Mouse (Mus musculus): ENCODE results near the gene Glt1d1. TPM values are rescaled to one million over a fixed set of nuclear protein-coding genes. Genes with fewer than 3 reads are reported as not detected.
"Not testable (repeated sequence)": the region's sequence is repeated elsewhere in the genome, so short reads cannot be mapped to it uniquely, and the experiment has no call there.

Glt1d1 gene
- polyA plus RNA-seq, 1 experiment from 2014 or later: 1.9 TPM

GRCm38 (mm10) chr5:127708143-127708542, 76.1 kb downstream of the Glt1d1 start:
- Histone ChIP-seq H3K36me3 (replicated peaks) (no peaks in the 10 kb centered on the region), H3K27me3 (no peaks in the 10 kb centered on the region), H3K27ac (no peak overlapping the region), H3K9me3 (no peaks in the 10 kb centered on the region), H3K9ac (no peak overlapping the region), H3K4me3 (replicated peaks) (no peak overlapping the region), H3K4me2 (no peak overlapping the region), H3K4me1 (peaks cover 7% of the 10 kb centered on the region; the same call in 1 of the 2 replicates)
- ATAC-seq (ENCODE audit: low FRiP score): no peak
- 82% methylated on average over 9 of the region's 9 CpGs for WGBS

GRCm38 (mm10) chr5:127714783-127715704, 83.0 kb downstream of the Glt1d1 start:
- Histone ChIP-seq H3K9me3 (no peaks in the 10 kb centered on the region), H3K27ac (no peak overlapping the region), H3K27me3 (no peaks in the 10 kb centered on the region), H3K4me3 (replicated peaks) (no peak overlapping the region), H3K36me3 (replicated peaks) (no peaks in the 10 kb centered on the region), H3K9ac (no peak overlapping the region), H3K4me2 (no peak overlapping the region), H3K4me1 (0 out of 2 replicates have a peak, but pooled peaks cover 6% of the 10 kb centered on the region)
- WGBS: 79% methylated on average over 7 of the region's 7 CpGs
- ATAC-seq (ENCODE audit: low FRiP score): no peak

GRCm38 (mm10) chr5:127720591-127721379, 88.7 kb downstream of the Glt1d1 start:
- ATAC-seq (ENCODE audit: low FRiP score): 0 out of 2 replicates have a peak, but pooled peaks have one; percentile 33

GRCm38 (mm10) chr5:127722171-127722570, 90.1 kb downstream of the Glt1d1 start:
- H3K4me1 ChIP-seq; H3K27ac ChIP-seq; H3K4me2 ChIP-seq; H3K27me3 ChIP-seq; H3K36me3 ChIP-seq (replicated peaks); H3K4me3 ChIP-seq (replicated peaks); H3K9me3 ChIP-seq; ATAC-seq (ENCODE audit: low FRiP score); H3K9ac ChIP-seq: not testable (repeated sequence)
- WGBS: 93% methylated on average over 12 of the region's 12 CpGs

More at GRCm38 (mm10) chr5:127720591-127721379, 88.7 kb downstream of the Glt1d1 start:
- Histone ChIP-seq H3K27ac (no peak overlapping the region), H3K4me3 (replicated peaks) (no peak overlapping the region), H3K4me2 (peak overlapping the region; percentile 26), H3K4me1 (0 out of 2 replicates have a peak, but pooled peaks cover 6% of the 10 kb centered on the region), H3K27me3 (no peaks in the 10 kb centered on the region), H3K9me3 (no peaks in the 10 kb centered on the region), H3K9ac (no peak overlapping the region), H3K36me3 (replicated peaks) (no peaks in the 10 kb centered on the region)
- WGBS: 35% methylated on average over 15 of the region's 15 CpGs

GRCm38 (mm10) chr5:127730351-127730750, 98.3 kb downstream of the Glt1d1 start:
- no peak for ATAC-seq (ENCODE audit: low FRiP score)
- no peak overlapping the region for H3K9ac ChIP-seq
- no peak overlapping the region for H3K27ac ChIP-seq
- H3K4me3 ChIP-seq (replicated peaks): no peak overlapping the region
- H3K4me2 ChIP-seq: no peak overlapping the region
- no peaks in the 10 kb centered on the region for H3K9me3 ChIP-seq
- WGBS: 90% methylated on average over 2 of the region's 2 CpGs
- H3K27me3 ChIP-seq: no peaks in the 10 kb centered on the region
- no peaks in the 10 kb centered on the region for H3K4me1 ChIP-seq
- H3K36me3 ChIP-seq (replicated peaks): no peaks in the 10 kb centered on the region

- no peaks in the 10 kb centered on the region for H3K36me3 ChIP-seq (replicated peaks)
- no peaks in the 10 kb centered on the region for H3K4me1 ChIP-seq
- no peak overlapping the region for H3K4me3 ChIP-seq (replicated peaks)
- no peak for ATAC-seq (ENCODE audit: low FRiP score)
- no peaks in the 10 kb centered on the region for H3K27me3 ChIP-seq
- no peak overlapping the region for H3K9ac ChIP-seq
- 83% methylated on average over 16 of the region's 16 CpGs for WGBS
- H3K9me3 ChIP-seq: no peaks in the 10 kb centered on the region
- no peak overlapping the region for H3K27ac ChIP-seq
- no peak overlapping the region for H3K4me2 ChIP-seq
Measured at GRCm38 (mm10) chr5:127741331-127741730, 109.3 kb downstream of the Glt1d1 start.

- not testable (repeated sequence) for H3K4me3 ChIP-seq (replicated peaks); ATAC-seq (ENCODE audit: low FRiP score)
Measured at GRCm38 (mm10) chr5:127749540-127749939, 117.5 kb downstream of the Glt1d1 start.

GRCm38 (mm10) chr5:127751262-127751975, 119.4 kb downstream of the Glt1d1 start:
- Histone ChIP-seq H3K9ac (no peak overlapping the region), H3K27ac (no peak overlapping the region), H3K36me3 (replicated peaks) (no peaks in the 10 kb centered on the region), H3K9me3 (no peaks in the 10 kb centered on the region), H3K4me2 (peak overlapping the region; percentile 26; the same call in 1 of the 2 replicates), H3K4me3 (replicated peaks) (no peak overlapping the region), H3K27me3 (no peaks in the 10 kb centered on the region), H3K4me1 (peaks cover 24% of the 10 kb centered on the region)
- WGBS: 34% methylated on average over 20 of the region's 20 CpGs
- ATAC-seq (ENCODE audit: low FRiP score): peak; percentile 44; the same call in 1 of the 2 replicates

More at GRCm38 (mm10) chr5:127749540-127749939, 117.5 kb downstream of the Glt1d1 start:
- not testable (repeated sequence) for H3K9me3 ChIP-seq; H3K27me3 ChIP-seq; H3K9ac ChIP-seq; H3K36me3 ChIP-seq (replicated peaks); H3K27ac ChIP-seq; H3K4me2 ChIP-seq
- 95% methylated on average over 3 of the region's 3 CpGs for WGBS
- peaks cover 14% of the 10 kb centered on the region for H3K4me1 ChIP-seq

GRCm38 (mm10) chr5:127755594-127755993, 123.5 kb downstream of the Glt1d1 start:
- peak; percentile 64 for ATAC-seq (ENCODE audit: low FRiP score)
- Histone ChIP-seq H3K4me2 (no peak overlapping the region), H3K27ac (0 out of 2 replicates have a peak overlapping the region, but pooled peaks have one; percentile 13), H3K27me3 (no peaks in the 10 kb centered on the region), H3K9ac (no peak overlapping the region), H3K36me3 (replicated peaks) (no peaks in the 10 kb centered on the region), H3K9me3 (no peaks in the 10 kb centered on the region), H3K4me1 (peaks cover 24% of the 10 kb centered on the region), H3K4me3 (replicated peaks) (no peak overlapping the region)
- 62% methylated on average over 4 of the region's 4 CpGs for WGBS

- H3K36me3 ChIP-seq (replicated peaks): no peaks in the 10 kb centered on the region
- no peak overlapping the region for H3K4me2 ChIP-seq
- no peaks in the 10 kb centered on the region for H3K27me3 ChIP-seq
- no peaks in the 10 kb centered on the region for H3K9me3 ChIP-seq
- peaks cover 21% of the 10 kb centered on the region for H3K4me1 ChIP-seq
- H3K9ac ChIP-seq: no peak overlapping the region
- no peak overlapping the region for H3K27ac ChIP-seq
- H3K4me3 ChIP-seq (replicated peaks): no peak overlapping the region
- ATAC-seq (ENCODE audit: low FRiP score): no peak
- 90% methylated on average over 3 of the region's 3 CpGs for WGBS
Measured at GRCm38 (mm10) chr5:127756011-127756410, 123.9 kb downstream of the Glt1d1 start.

GRCm38 (mm10) chr5:127756671-127757423, 124.8 kb downstream of the Glt1d1 start:
- ATAC-seq (ENCODE audit: low FRiP score): no peak
- WGBS: 88% methylated on average over 4 of the region's 4 CpGs

More at GRCm38 (mm10) chr5:127756671-127757423, 124.8 kb downstream of the Glt1d1 start:
- Histone ChIP-seq H3K9ac (no peak overlapping the region), H3K27ac (no peak overlapping the region), H3K4me3 (replicated peaks) (no peak overlapping the region), H3K36me3 (replicated peaks) (no peaks in the 10 kb centered on the region), H3K27me3 (no peaks in the 10 kb centered on the region), H3K4me2 (no peak overlapping the region), H3K4me1 (peaks cover 13% of the 10 kb centered on the region; the same call in 1 of the 2 replicates), H3K9me3 (no peaks in the 10 kb centered on the region)

Data from forebrain, embryonic 12.5 days (tissue).